Mouse (Mus musculus) embryonic facial prominence, embryonic 15.5 days (tissue): ENCODE measurements around the gene Grik4. TPM values are rescaled to one million over a fixed set of nuclear protein-coding genes. Genes with fewer than 3 reads are reported as not detected.

Experiments used
- ATAC-seq: fragments of 200-750 bp; cut with Nextera tagmentation; 2 replicates; pipeline ENCODE4 v1.8.0; 2017; ENCODE audit warnings: low read depth, moderate TSS enrichment; ENCODE audit not compliant: insufficient number of reproducible peaks, low FRiP score, low TSS enrichment
- H3K27ac ChIP-seq: fragments of 300-500 bp; sonication (generic); replicated peaks from 2 replicates; pipeline ENCODE4 v1.5.1; 2015; ENCODE audit warnings: mild to moderate bottlenecking, inconsistent platforms
- H3K27me3 ChIP-seq: fragments of 300-500 bp; sonication (generic); 2 replicates; pipeline ENCODE4 v1.6.1; 2015; ENCODE audit warnings: inconsistent platforms
- H3K36me3 ChIP-seq: fragments of 300-500 bp; sonication (generic); 2 replicates; pipeline ENCODE4 v1.6.1; 2015; ENCODE audit warnings: mild to moderate bottlenecking, inconsistent platforms
- H3K4me1 ChIP-seq: fragments of 300-500 bp; sonication (generic); 2 replicates; pipeline ENCODE4 v1.6.1; 2015; ENCODE audit warnings: inconsistent platforms
- H3K4me2 ChIP-seq: fragments of 300-500 bp; sonication (generic); replicated peaks from 2 replicates; pipeline ENCODE4 v1.6.1; 2015; ENCODE audit warnings: mild to moderate bottlenecking, inconsistent platforms
- H3K4me3 ChIP-seq: fragments of 300-500 bp; sonication (generic); replicated peaks from 2 replicates; pipeline ENCODE4 v1.5.1; 2015; ENCODE audit warnings: mild to moderate bottlenecking, inconsistent platforms
- H3K9ac ChIP-seq: fragments of 300-500 bp; sonication (generic); 2 replicates; pipeline ENCODE4 v1.6.1; 2015; ENCODE audit warnings: inconsistent platforms
- H3K9me3 ChIP-seq: fragments of 300-500 bp; sonication (generic); replicated peaks from 2 replicates; pipeline ENCODE4 v1.6.1; 2016; ENCODE audit warnings: inconsistent platforms
- WGBS: fragments of 180-500 bp; shearing (Covaris S2); methylation state at CpG from one replicate; pipeline ENCODE4 v1.1.7; 2015; 5-methylcytosine and 5-hydroxymethylcytosine counted together
- polyA plus RNA-seq: library from polyadenylated mRNA; unstranded; fragments of >200 nt; fragmentation: Nextera tagmentation; extraction: Ambion mirVana; gene quantifications from 2 replicates; pipeline ENCODE4 v1.2.1, GENCODE M21; 2015

The Grik4 gene
- polyA plus RNA-seq, 1 experiment from 2014 or later = 2.0 TPM

- Histone ChIP-seq H3K9ac (no peak overlapping the region), H3K9me3 (no peaks in the 10 kb centered on the region), H3K36me3 (no peaks in the 10 kb centered on the region), H3K4me3 (no peak overlapping the region), H3K4me1 (no peaks in the 10 kb centered on the region), H3K27me3 (no peaks in the 10 kb centered on the region), H3K27ac (no peak overlapping the region), H3K4me2 (no peak overlapping the region)
- 72% methylated on average over 16 of the region's 16 CpGs for WGBS
- ATAC-seq = no peak
These were observed 453.5 kb downstream of the Grik4 start for GRCm38 (mm10) chr9:42490589-42491382.

- Histone ChIP-seq H3K27me3 (no peaks in the 10 kb centered on the region), H3K4me1 (no peaks in the 10 kb centered on the region), H3K36me3 (no peaks in the 10 kb centered on the region), H3K9ac (no peak overlapping the region), H3K4me3 (no peak overlapping the region), H3K4me2 (no peak overlapping the region), H3K27ac (no peak overlapping the region), H3K9me3 (no peaks in the 10 kb centered on the region)
- no peak for ATAC-seq
- 97% methylated on average over 1 of the region's 1 CpGs for WGBS
These were observed 456.2 kb downstream of the Grik4 start for GRCm38 (mm10) chr9:42488071-42488470.

- no peaks in the 10 kb centered on the region for H3K27me3 ChIP-seq
- WGBS = 81% methylated on average over 4 of the region's 4 CpGs
These were observed 457.4 kb downstream of the Grik4 start for GRCm38 (mm10) chr9:42486913-42487312.

GRCm38 (mm10) chr9:42484667-42485066 is 459.6 kb downstream of the Grik4 start:
- no peak overlapping the region for H3K4me3 ChIP-seq
- no peaks in the 10 kb centered on the region for H3K36me3 ChIP-seq
- no peak overlapping the region for H3K9ac ChIP-seq
- no peaks in the 10 kb centered on the region for H3K4me1 ChIP-seq
- 86% methylated on average over 1 of the region's 1 CpGs for WGBS
- no peaks in the 10 kb centered on the region for H3K9me3 ChIP-seq
- no peak overlapping the region for H3K27ac ChIP-seq
- ATAC-seq = no peak
- no peaks in the 10 kb centered on the region for H3K27me3 ChIP-seq
- no peak overlapping the region for H3K4me2 ChIP-seq

More at GRCm38 (mm10) chr9:42486913-42487312, 457.4 kb downstream of the Grik4 start:
- no peak overlapping the region for H3K4me2 ChIP-seq
- no peaks in the 10 kb centered on the region for H3K4me1 ChIP-seq
- no peak overlapping the region for H3K9ac ChIP-seq
- H3K27ac ChIP-seq = no peak overlapping the region
- no peak overlapping the region for H3K4me3 ChIP-seq
- H3K36me3 ChIP-seq = no peaks in the 10 kb centered on the region
- no peak for ATAC-seq
- H3K9me3 ChIP-seq = no peaks in the 10 kb centered on the region

GRCm38 (mm10) chr9:42482944-42483343 is 461.3 kb downstream of the Grik4 start:
- 81% methylated on average over 1 of the region's 1 CpGs for WGBS
- H3K9ac ChIP-seq = no peak overlapping the region
- H3K4me1 ChIP-seq = no peaks in the 10 kb centered on the region
- H3K4me2 ChIP-seq = no peak overlapping the region
- no peak overlapping the region for H3K27ac ChIP-seq
- no peaks in the 10 kb centered on the region for H3K27me3 ChIP-seq
- H3K36me3 ChIP-seq = no peaks in the 10 kb centered on the region
- no peak for ATAC-seq
- no peak overlapping the region for H3K4me3 ChIP-seq
- no peaks in the 10 kb centered on the region for H3K9me3 ChIP-seq

GRCm38 (mm10) chr9:42476166-42476565 is 468.1 kb downstream of the Grik4 start:
- H3K4me2 ChIP-seq = no peak overlapping the region
- H3K36me3 ChIP-seq = no peaks in the 10 kb centered on the region
- no peaks in the 10 kb centered on the region for H3K9me3 ChIP-seq
- no peak overlapping the region for H3K9ac ChIP-seq
- 88% methylated on average over 4 of the region's 4 CpGs for WGBS
- no peak overlapping the region for H3K27ac ChIP-seq
- H3K4me3 ChIP-seq = no peak overlapping the region
- no peak for ATAC-seq
- H3K4me1 ChIP-seq = peaks cover 4% of the 10 kb centered on the region
- H3K27me3 ChIP-seq = no peaks in the 10 kb centered on the region

- whole genome bisulfite sequencing = 80% methylated on average over 8 of the region's 8 CpGs
- H3K4me1 ChIP-seq = peaks cover 17% of the 10 kb centered on the region
- H3K9me3 ChIP-seq = no peaks in the 10 kb centered on the region
- no peak overlapping the region for H3K27ac ChIP-seq
- no peak overlapping the region for H3K4me3 ChIP-seq
- ATAC-seq = no peak
- H3K9ac ChIP-seq = no peak overlapping the region
- no peak overlapping the region for H3K4me2 ChIP-seq
- H3K36me3 ChIP-seq = peaks cover 4% of the 10 kb centered on the region; the same call in 1 of the 2 replicates
- no peaks in the 10 kb centered on the region for H3K27me3 ChIP-seq
These were observed 470.0 kb downstream of the Grik4 start for GRCm38 (mm10) chr9:42474244-42474643.

- peak overlapping the region; percentile 85 for H3K9ac ChIP-seq
- H3K4me1 ChIP-seq = peaks cover 17% of the 10 kb centered on the region
- peak overlapping the region; percentile 58 for H3K27ac ChIP-seq
- H3K4me2 ChIP-seq = peak overlapping the region; percentile 65
- 6% methylated on average over 49 of the region's 49 CpGs for WGBS
- H3K4me3 ChIP-seq = peak overlapping the region; percentile 86
- no peaks in the 10 kb centered on the region for H3K27me3 ChIP-seq
- H3K36me3 ChIP-seq = peaks cover 5% of the 10 kb centered on the region; the same call in 1 of the 2 replicates
- ATAC-seq = peak; percentile 90
- H3K9me3 ChIP-seq = no peaks in the 10 kb centered on the region
These were observed 472.2 kb downstream of the Grik4 start for GRCm38 (mm10) chr9:42471921-42472747.

GRCm38 (mm10) chr9:42471214-42471613 is 473.1 kb downstream of the Grik4 start:
- Histone ChIP-seq H3K27me3 (no peaks in the 10 kb centered on the region), H3K36me3 (peaks cover 5% of the 10 kb centered on the region; the same call in 1 of the 2 replicates), H3K9ac (peak overlapping the region; percentile 85), H3K4me2 (peak overlapping the region; percentile 65), H3K9me3 (no peaks in the 10 kb centered on the region), H3K4me3 (peak overlapping the region; percentile 86), H3K27ac (peak overlapping the region; percentile 58), H3K4me1 (peaks cover 17% of the 10 kb centered on the region)
- ATAC-seq = peak; percentile 44; the same call in 1 of the 2 replicates
- WGBS = 46% methylated on average over 4 of the region's 4 CpGs

- WGBS = 95% methylated on average over 15 of the region's 15 CpGs
- Histone ChIP-seq H3K9ac (no peak overlapping the region), H3K4me2 (no peak overlapping the region), H3K9me3 (no peaks in the 10 kb centered on the region), H3K27ac (no peak overlapping the region), H3K36me3 (peaks cover 5% of the 10 kb centered on the region; the same call in 1 of the 2 replicates), H3K27me3 (no peaks in the 10 kb centered on the region), H3K4me3 (no peak overlapping the region), H3K4me1 (peaks cover 17% of the 10 kb centered on the region)
- no peak for ATAC-seq
These were observed 475.0 kb downstream of the Grik4 start for GRCm38 (mm10) chr9:42469323-42469722.

- peaks cover 20% of the 10 kb centered on the region for H3K4me1 ChIP-seq
- no peak overlapping the region for H3K4me2 ChIP-seq
- no peak overlapping the region for H3K9ac ChIP-seq
- H3K4me3 ChIP-seq = no peak overlapping the region
- H3K27ac ChIP-seq = no peak overlapping the region
- H3K27me3 ChIP-seq = no peaks in the 10 kb centered on the region
- ATAC-seq = no peak
- H3K36me3 ChIP-seq = peaks cover 5% of the 10 kb centered on the region; the same call in 1 of the 2 replicates
- no peaks in the 10 kb centered on the region for H3K9me3 ChIP-seq
- 89% methylated on average over 5 of the region's 5 CpGs for WGBS
These were observed 475.9 kb downstream of the Grik4 start for GRCm38 (mm10) chr9:42468360-42468759.
